Mouse (Mus musculus) small intestine, adult 10 weeks (tissue): Measurements from ENCODE around the gene Vsx2. TPM values are rescaled to one million over a fixed set of nuclear protein-coding genes. Genes with fewer than 3 reads are reported as not detected.

Experiments
- polyA plus RNA-seq: library from polyadenylated mRNA; stranded (reverse); fragments of 350-450 nt; fragmentation: Illumina TruSeq; extraction: RNeasy Lipid Tissue Mini Kit (QIAGEN cat#74804); gene quantifications from one replicate; pipeline ENCODE4 v1.2.3, GENCODE M21; 2014; ENCODE audit warnings: low replicate concordance

Gene Vsx2
- polyA plus RNA-seq, result not detected

DNA sequence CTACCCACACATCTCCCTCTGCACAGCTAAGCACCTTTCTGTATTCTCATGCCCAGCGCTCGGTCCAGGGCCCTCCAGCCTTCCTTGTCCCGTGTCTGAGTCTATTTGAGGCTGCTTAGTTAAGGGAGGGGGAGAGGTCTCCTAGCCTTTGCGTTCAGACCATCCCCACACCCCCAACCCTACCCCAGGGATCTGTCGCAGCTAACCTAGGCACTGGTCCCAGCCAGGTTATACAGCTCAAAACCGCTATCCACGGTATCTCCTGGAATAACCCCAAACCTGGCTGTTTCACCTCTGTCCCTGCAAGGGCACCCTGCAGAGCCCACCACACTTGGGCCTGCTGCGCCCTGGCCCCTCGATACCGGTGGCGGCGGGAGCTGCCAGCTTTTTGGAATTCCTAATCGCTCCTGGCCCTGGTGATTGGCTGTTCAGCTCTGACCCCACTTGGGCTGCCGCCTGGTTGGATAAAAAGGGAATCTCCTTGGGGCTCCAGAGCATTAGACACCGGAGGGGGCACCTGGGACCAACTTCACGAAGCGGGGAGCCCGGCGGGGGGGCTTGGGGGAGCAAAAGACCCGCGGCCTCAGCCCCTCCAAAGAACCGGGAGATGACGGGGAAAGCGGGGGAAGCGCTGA, at the start of gene Vsx2:
Gene Vsx2 (plus strand): TSS at position 427 of the 635 bp plus-strand sequence.

DNA sequence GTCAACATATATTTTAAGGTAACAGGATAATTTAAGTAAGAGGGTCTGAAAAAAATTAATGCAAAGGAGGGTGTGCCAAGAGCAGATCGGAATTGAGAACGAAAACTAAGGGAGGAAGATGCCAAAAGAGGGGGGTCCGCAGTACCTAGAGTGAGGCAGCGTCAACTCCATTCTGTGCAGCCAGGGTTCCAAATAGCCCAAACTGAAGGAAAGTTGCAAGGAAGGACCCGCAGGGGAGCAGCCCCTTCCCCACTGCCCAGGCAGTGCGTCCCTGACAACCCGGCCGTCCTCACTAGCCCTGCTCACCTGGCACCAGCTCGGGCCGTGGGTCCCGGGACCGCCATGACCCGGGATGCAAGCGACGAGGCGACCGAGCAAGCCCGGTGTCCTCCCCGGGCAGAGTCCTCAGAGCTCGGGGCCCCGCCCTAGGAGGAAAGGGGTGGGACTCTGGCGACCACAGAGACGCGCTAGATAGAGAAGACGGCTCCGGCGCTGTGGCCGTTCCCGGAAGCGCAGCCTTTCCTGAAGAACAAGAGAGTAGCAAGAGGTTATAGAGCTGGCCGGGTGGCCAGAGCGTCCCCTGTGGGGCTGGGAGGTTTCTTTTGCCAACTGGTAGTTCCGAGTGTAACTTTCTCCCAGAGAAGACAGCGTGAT, 47.5 kb downstream of the Vsx2 start, which contains the start of gene Abcd4:
Gene Abcd4 (minus strand): TSS at position 437 of the 654 bp plus-strand sequence.

DNA sequence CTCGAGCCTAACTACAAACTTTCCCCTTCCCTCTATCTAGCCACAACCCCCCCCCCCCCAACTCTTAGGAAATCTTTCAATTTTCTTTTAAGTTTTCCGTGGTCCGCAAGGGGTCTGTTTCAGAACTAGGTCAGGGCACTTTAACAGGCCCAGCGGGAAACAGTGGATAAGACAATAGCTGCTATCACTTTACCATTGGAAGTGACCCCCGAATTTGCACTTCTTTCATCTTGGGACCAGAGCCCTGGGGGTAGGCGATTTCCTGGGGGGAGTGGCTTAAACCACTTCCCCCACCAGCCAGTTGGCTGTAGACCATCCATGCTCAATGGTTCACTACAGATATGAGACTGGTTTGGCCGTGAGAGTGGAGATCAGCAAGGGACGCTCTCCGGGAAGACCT, 71.1 kb downstream of the Vsx2 start, which contains the start of gene Vrtn:
Gene Vrtn (plus strand): TSS at position 366 of the 400 bp plus-strand sequence.

Other genes with a start within 250 kb of the Vsx2 start
- gene Coq6, start 208.1 kb upstream of the Vsx2 start, polyA plus RNA-seq, result 0.85 TPM
- 5.0 TPM for gene Fam161b, start 207.9 kb upstream of the Vsx2 start, polyA plus RNA-seq
- 222 TPM for gene Entpd5, start 160.7 kb upstream of the Vsx2 start, polyA plus RNA-seq
- 2.3 TPM for gene Bbof1, start 160.7 kb upstream of the Vsx2 start, polyA plus RNA-seq
- gene Rnf113a2, start 152.6 kb upstream of the Vsx2 start, polyA plus RNA-seq, result 5.7 TPM
- gene Aldh6a1, start 118.8 kb upstream of the Vsx2 start, polyA plus RNA-seq, result 77.5 TPM
- gene Lin52, start 118.3 kb upstream of the Vsx2 start, polyA plus RNA-seq, result 13.1 TPM
- gene Abcd4, start 47.7 kb downstream of the Vsx2 start, polyA plus RNA-seq, result 2.6 TPM
- not detected for gene Vrtn, start 71.3 kb downstream of the Vsx2 start, polyA plus RNA-seq
- gene Syndig1l, start 129.1 kb downstream of the Vsx2 start, polyA plus RNA-seq, result not detected
- 13.6 TPM for gene Npc2, start 203.4 kb downstream of the Vsx2 start, polyA plus RNA-seq
- 141 TPM for gene Isca2, start 203.5 kb downstream of the Vsx2 start, polyA plus RNA-seq